Mouse (Mus musculus) splenic B cell, adult 2 months (primary cell): Measurements from ENCODE around the gene Gpr37l1.

ENCODE experiments used
- DNase-seq: peaks from one replicate; pipeline ENCODE4 v3.0.0-alpha.2; 2011; ENCODE audit warnings: low read depth, low spot score
- H3K27me3 ChIP-seq: 2 replicates; pipeline ENCODE4 v1.6.1; 2012; ENCODE audit warnings: mild to moderate bottlenecking, low read length, moderate library complexity, mixed read lengths; ENCODE audit not compliant: control insufficient read depth, poor library complexity, insufficient read depth, severe bottlenecking
- H3K36me3 ChIP-seq: 2 replicates; pipeline ENCODE4 v1.6.1; 2012; ENCODE audit warnings: mild to moderate bottlenecking, low read length, moderate library complexity, mixed read lengths; ENCODE audit not compliant: control insufficient read depth, poor library complexity, insufficient read depth, severe bottlenecking

The Gpr37l1 gene

DNA sequence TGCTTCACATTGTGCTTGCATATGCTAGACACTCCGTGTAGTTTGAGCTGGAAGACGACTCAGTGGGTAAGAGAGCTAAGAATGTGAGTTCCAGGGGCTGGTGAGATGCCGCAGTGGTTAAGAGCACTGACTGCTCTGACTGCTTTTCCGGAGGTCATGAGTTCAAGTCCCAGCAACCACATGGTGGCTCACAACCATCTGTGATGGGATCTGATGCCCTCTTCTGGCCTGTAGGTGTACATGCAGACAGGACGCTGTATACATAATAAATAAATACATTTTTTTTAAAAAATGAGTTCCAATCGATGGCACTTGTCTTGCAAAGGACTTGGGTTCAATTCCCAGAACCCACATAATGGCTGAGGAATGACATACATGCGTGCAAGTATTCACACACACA lies 3.7 kb upstream of the Gpr37l1 start:
- H3K27me3 ChIP-seq = no peaks in the 10 kb centered on the region; the same call in 1 of the 2 replicates
- H3K36me3 ChIP-seq = no peaks in the 10 kb centered on the region
- no peak for DNase-seq

DNA sequence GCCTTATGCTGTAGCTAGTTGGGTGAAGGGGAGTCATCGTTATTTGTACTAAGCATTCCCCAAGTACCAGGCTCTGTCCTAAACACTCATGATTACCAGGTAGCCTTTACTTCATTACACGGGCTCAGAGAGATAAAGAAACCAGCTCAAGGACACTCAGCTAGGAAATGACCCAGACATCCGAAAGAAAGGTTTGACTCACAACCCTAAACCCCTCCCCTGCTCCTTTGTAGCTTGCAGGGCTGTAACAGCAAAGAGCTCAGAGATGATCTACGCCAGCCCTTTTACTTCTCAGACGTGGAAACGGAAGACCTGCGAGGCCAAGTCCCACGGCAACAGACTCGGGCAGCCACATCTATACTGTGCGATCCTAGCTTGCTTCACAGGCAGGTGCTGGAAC lies 2.8 kb upstream of the Gpr37l1 start:
- Histone ChIP-seq H3K36me3 (no peaks in the 10 kb centered on the region), H3K27me3 (no peaks in the 10 kb centered on the region; the same call in 1 of the 2 replicates)
- no peak for DNase-seq

DNA sequence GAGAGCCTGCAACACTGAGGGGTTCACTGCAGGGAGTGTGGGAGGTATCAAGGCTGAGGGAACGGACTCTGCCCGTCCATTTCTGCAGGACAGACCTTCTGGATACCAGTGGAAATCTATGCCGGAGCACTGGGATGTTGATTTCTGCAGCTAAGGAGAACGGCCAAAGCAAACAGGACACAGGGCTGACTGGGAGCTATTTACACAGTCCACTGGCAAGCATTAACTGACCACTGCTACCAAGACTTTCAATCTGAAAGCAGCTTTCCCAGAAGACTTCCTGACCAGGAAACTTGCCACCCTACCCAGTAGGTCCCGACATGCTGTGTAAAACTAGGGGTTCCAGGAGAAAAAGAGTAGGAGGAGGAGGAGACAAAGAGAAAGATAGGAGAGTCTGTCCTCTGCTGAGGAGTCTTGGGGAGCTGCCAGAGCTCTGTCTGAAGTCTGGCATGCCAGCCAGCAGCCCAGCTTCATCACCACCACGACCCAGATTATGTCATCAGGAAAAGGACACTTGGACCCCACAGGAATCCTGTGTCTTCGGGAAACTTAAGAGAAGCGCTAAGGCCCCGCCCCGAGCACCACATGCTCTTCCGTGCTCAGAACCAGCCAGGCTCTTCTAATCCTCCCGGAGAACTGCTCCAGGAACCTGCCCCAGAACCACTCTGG lies 2.2 kb upstream of the Gpr37l1 start:
- no peak for DNase-seq
- Histone ChIP-seq H3K36me3 (no peaks in the 10 kb centered on the region), H3K27me3 (no peaks in the 10 kb centered on the region; the same call in 1 of the 2 replicates)

DNA sequence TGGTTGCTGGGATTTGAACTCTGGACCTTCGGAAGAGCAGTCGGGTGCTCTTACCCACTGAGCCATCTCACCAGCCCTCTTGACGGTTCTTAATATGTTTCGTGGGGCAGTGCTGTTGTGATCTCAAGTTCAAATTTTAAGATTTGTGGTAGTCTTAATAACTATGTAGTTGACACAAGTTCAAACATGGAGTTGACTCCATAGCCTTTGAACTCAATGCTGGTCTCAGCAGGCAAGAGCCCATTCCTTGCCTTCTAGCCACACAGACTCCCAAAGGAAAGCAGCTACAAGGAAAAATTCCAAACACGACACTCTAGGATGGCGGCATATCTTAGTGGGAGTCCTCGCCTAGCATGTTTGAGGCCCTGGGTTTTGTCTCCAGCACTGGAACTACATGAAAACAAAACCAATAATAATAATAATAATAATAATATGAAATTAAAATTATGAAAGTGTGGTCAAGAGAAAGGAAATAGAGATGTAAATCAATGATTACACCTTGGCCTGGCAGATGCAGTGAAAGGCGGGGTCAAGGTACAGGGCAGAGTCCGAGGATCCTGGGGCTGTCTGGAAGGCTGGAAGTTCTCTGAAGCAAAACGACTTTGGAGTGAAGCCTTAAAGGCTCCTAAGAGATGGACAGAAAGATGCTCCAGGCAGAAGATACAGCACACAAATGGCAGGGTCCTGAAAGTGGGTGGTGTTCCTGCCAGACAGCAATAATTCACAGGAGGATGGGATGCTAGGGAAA lies 1.1 kb upstream of the Gpr37l1 start:
- no peaks in the 10 kb centered on the region for H3K27me3 ChIP-seq
- no peak for DNase-seq
- no peaks in the 10 kb centered on the region for H3K36me3 ChIP-seq

DNA sequence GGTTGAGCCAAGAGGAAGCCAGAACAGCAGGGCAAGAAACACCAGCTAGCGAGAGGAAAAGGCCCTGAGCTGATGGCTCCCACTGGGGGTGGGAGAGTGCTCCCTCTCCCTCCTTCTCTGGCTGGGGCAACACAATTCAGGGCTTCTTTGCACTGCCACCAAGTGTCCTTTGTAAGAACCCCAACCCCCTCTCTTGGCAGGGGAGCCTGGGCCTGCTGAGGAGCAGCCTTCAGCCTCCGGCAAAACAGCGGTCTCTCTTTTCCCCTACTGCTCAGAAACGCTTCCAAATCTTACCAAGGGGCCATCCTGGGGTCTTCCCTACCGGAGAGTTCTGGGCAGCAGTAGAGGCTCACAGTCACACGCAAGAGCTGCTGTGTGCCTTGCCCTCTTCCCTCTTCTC lies 4.8 kb downstream of the Gpr37l1 start:
- H3K27me3 ChIP-seq = no peaks in the 10 kb centered on the region
- no peak for DNase-seq
- H3K36me3 ChIP-seq = no peaks in the 10 kb centered on the region

DNA sequence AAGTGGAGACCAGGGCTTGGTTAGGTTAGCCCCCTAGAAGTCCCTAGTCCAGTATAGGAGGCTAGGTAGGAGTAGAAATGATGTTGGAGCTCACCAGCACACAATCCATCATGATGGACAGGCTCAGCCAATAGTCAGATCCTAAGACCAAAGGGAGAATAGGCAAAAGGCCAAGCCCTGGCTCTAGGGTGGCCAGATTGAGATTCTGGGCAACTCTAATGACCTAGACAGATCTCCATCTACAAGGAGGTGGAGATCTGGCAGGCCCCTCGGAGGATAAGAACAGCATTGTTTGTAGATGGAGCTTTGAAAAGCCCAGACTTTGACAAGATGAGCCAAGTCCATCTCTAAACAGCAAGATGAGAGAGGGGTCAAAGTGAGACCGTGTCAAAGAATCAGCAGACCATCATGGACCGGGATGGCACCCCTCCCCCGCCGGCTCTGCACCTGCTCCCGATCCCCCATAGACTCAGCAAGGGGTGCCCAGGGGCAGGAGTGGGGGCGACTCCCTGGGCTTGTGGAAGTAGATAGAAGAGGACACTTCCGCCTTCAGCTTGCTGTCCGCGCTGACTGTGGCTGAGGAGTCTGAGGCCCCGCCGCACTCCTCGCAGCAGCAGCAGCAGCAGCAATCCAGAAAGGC lies 7.0 kb downstream of the Gpr37l1 start:
- peaks cover under 1% of the 10 kb centered on the region; the same call in 1 of the 2 replicates for H3K36me3 ChIP-seq
- no peaks in the 10 kb centered on the region for H3K27me3 ChIP-seq
- no peak for DNase-seq

DNA sequence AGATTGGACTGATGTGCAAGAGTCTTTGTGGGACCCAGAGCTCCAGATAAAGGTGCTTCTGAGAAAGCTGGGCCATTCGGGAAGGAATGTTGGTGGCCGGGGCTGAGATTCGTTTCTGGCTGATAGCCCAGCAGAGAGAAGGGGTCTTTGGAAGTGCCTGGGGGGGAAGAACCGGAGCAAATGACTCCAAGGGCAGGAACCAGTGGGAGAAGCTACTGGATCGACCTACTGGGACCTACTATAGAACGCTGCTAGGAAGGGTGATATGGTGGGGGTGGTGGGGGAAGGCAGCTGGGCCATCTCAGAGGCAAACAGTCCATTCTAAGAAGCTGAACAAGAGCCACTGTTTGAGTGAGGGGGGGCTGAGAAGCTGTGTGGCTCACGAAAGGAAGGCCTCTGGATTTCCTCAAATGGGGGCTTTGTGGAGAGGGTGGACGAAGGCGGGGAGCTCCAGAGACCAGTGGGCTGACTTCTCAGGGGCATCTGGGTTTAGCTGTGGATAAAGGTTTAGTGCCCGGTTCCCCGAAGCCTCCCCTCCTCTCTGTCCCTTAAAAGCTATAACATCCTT lies 7.8 kb downstream of the Gpr37l1 start:
- Histone ChIP-seq H3K27me3 (no peaks in the 10 kb centered on the region), H3K36me3 (peaks cover 7% of the 10 kb centered on the region)
- DNase-seq = no peak

DNA sequence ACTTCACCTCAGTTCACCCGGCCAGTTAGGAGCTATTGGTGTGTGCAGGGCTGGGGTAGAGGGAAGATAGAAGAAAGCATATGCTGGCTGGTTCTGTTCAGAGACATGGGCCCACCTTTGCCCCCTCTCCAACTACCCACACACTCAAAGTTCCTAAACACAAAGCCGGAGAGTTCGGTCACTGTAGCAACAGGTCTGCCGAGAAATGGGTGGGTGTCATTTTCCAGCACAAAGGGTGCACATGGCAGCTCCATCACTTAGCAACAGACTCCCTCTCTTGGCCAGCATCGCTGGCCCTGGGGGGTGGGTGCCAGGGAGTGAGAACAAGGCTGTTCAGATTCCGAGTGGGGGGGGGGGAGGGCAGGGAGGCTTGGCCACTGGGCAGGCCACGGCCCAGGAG lies 8.4 kb downstream of the Gpr37l1 start:
- Histone ChIP-seq H3K36me3 (peaks cover 7% of the 10 kb centered on the region), H3K27me3 (no peaks in the 10 kb centered on the region)
- no peak for DNase-seq

DNA sequence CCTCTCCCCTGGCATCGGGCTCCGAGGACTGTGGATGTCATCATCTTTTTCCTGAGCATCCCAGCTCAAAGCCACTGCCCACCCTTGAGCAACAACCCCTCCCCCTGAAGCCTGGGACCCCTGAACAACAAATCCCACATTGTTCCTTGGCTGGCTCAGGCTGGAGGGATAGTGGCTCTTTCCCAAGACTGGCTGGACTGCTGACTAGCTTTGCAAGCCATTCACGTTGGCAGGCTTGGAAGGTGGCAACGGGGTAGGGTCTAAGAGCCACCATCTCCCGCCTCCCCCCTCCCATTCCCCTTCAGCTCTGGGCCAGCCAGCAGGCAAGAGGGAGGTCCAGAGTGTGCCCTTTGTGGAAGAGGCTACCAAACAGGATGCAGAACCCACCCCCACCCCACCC lies 8.8 kb downstream of the Gpr37l1 start:
- Histone ChIP-seq H3K27me3 (no peaks in the 10 kb centered on the region), H3K36me3 (peaks cover 7% of the 10 kb centered on the region)
- no peak for DNase-seq

DNA sequence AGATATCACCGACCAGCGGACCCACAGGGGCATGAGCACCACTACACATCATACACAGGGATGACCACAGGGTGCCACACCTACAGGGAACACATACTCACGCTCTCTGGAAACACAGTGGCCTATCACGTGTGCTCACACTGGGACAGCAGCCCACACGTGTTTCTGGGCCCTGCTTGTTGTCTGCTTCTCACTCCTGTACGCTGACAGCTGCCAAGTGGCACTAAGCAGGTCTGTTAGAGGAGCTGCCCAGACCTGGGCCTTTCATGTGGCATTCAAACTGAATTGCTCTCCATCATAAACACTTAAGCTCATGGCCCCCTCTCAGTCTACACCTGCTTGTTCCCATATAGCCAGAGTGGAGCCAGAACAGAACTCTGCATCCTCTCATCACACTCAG lies 11.2 kb downstream of the Gpr37l1 start:
- no peaks in the 10 kb centered on the region for H3K27me3 ChIP-seq
- peaks cover 9% of the 10 kb centered on the region for H3K36me3 ChIP-seq
- no peak for DNase-seq

DNA sequence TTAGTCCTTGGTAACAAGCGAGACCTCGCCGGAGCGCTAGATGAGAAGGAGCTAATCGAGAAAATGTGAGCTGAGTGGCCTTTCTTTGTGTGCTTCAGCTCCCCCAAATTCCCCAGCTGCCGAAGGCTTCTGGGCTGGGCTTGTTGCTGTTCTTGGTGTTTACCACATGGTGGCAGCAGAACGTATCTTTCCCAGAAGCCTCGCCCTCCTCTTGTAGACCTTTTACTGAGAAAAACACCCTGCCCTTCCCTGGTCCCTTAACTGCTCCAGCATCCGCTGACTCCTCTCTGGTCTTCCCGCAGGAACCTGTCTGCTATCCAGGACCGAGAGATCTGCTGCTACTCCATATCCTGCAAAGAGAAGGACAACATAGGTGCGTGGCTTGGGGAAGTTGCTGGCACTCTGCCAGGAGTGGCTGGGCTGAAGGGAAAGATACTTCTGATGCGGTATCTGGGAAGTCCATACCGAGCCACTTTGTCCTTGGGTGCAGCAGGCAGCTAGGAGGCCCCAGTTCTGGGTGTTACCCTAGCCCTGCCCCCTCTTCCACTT lies 13.0 kb downstream of the Gpr37l1 start:
- H3K36me3 ChIP-seq = peaks cover 9% of the 10 kb centered on the region
- DNase-seq = peak; percentile 80
- no peaks in the 10 kb centered on the region for H3K27me3 ChIP-seq

DNA sequence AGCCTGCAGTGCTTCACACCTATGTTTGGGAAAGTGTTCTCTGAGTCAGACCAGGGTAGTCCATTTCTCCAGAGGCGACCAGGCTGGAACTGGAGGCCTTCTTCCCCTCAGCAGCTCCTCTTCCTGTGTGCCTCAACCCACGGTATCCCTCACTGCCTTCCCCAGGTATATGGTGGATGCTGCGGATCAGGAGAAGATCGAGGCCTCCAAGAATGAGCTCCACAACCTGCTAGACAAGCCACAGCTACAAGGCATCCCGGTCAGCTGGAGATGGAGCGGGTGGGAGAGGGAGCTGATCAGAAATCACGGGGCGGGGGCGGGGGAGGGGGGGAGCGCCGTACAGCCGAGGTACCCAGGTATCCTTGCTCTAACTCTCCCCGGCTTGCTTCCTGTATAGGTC lies 13.5 kb downstream of the Gpr37l1 start:
- Histone ChIP-seq H3K36me3 (peaks cover 9% of the 10 kb centered on the region), H3K27me3 (no peaks in the 10 kb centered on the region)
- no peak for DNase-seq

DNA sequence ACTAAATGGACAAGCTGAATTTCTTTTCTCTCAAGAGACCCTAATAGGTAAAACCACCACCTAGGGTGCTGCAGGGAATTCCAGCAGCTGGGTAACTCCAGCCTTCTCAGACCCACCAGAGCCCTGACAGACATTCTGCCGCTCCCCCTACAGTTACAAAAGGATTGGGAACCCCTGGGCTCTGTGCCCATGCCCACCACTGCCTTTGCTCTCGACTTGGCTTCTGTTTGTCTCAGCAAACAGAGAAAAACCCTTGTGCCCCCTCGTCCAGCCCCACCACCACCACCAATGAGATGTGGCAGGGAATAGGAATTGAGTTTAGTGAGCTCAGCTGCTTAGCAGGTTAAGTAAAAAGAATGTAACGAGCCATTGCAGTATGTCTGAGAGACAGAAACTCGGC lies 18.5 kb downstream of the Gpr37l1 start:
- DNase-seq = no peak
- 0 out of 2 replicates have a peak, but pooled peaks cover 1% of the 10 kb centered on the region for H3K36me3 ChIP-seq
- H3K27me3 ChIP-seq = no peaks in the 10 kb centered on the region

DNA sequence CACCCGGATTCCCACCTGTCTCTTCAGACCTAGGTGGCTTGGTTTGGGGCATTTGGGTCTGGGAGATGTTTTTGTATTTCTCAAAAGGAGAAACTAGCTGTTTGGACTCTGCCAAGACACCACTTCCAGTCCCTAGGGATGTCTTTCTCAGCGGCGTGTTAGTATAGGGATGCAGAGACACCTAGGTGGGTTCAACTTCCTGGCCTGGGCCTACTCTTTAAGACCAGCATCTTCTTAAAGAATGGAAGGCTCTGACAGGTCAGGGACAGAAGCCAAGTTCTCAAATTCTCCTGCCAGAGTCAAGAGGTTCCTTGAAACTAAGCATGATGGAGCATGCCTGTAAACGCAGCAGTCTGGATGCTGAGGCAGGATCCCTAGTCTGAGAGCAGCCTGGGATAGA lies 19.0 kb downstream of the Gpr37l1 start:
- Histone ChIP-seq H3K36me3 (0 out of 2 replicates have a peak, but pooled peaks cover under 1% of the 10 kb centered on the region), H3K27me3 (no peaks in the 10 kb centered on the region)
- no peak for DNase-seq

DNA sequence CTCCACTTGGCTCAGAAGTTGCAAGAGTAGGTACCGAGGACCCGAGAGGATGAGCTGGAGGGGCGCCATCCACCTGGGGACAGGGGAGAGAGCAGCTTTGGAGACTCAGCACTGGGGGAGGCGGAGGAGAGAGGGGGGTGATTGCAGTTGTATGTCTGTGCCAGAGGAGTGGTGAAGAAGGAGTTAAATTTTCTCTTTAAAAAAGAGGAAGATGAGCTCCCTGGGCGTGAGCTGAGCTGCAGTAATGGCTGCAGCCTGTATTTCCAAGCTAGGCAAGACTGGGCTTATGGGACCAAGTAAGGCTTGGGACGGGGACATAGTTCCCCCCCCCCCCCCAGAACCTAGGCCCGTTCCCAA lies 19.8 kb downstream of the Gpr37l1 start:
- no peak for DNase-seq
- Histone ChIP-seq H3K27me3 (no peaks in the 10 kb centered on the region), H3K36me3 (peaks cover 3% of the 10 kb centered on the region; the same call in 1 of the 2 replicates)
